Mouse (Mus musculus): ENCODE measurements around the gene Clstn2.

The Clstn2 gene

GRCm38 (mm10) chr9:97774991-97775390 lies 258.0 kb downstream of the Clstn2 start:
- in situ Hi-C loops (cut with MseI, MboI): no loop called here

- in situ Hi-C loops (cut with MseI, MboI): no loop called here
Measured at GRCm38 (mm10) chr9:97773911-97774310, 259.1 kb downstream of the Clstn2 start.

DNA sequence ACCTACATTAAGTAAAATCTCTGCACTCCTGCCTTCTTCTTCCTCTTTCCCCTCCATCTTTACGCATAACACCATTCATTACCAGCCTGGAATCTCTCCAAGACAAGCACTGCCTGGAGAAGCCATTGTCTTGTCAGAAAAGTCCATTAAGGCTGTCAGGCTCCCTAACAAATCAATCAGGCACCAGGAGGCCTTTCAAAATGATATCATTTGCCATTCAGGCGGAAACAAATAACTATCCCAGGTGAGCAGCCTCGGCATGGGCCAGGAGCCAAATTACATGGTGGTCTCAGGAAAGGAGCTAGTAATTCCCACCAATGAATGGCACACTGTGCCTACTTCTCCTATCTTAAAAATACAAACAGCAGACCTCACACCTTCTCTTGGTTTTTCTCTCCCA lies 260.6 kb downstream of the Clstn2 start:
- in situ Hi-C loops (cut with MseI, MboI): no loop called here

- in situ Hi-C loops (cut with MseI, MboI): no loop called here
Measured at GRCm38 (mm10) chr9:97769331-97769730, 263.6 kb downstream of the Clstn2 start.

DNA sequence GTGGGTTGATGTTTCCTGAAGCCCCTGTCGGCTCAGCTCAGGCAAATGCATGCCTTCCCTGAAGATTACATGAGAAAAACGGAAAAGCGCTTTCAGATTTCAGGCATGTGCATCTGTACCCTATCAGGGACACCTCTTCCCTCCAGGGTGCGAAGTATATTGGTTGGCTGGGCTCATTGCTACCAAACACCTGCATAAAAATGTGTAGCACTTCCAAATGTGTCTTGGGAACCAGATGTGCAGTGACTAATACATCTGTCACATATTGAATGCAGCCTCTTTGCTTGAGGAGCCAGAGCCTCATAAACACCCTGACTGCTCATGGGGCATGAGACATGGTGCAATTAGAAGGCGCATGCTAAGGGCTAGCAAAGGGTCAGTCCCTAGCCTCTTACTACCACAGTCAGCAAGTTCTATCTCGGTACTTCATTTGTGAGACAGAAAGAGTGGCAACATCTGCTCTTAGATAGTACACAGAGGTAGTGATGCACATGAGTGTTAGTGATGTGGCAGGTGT lies 267.7 kb downstream of the Clstn2 start:
- in situ Hi-C loops (cut with MseI, MboI): no loop called here

GRCm38 (mm10) chr9:97763048-97763447 lies 269.9 kb downstream of the Clstn2 start:
- in situ Hi-C loops (cut with MseI, MboI): no loop called here

GRCm38 (mm10) chr9:97755599-97756270 lies 277.2 kb downstream of the Clstn2 start:
- in situ Hi-C loops (cut with MseI, MboI): no loop called here

- in situ Hi-C loops (cut with MseI, MboI): no loop called here
Measured at GRCm38 (mm10) chr9:97753715-97754114, 279.3 kb downstream of the Clstn2 start.

GRCm38 (mm10) chr9:97746574-97746973 lies 286.4 kb downstream of the Clstn2 start:
- in situ Hi-C loops (cut with MseI, MboI): no loop called here

GRCm38 (mm10) chr9:97727715-97728486 lies 305.1 kb downstream of the Clstn2 start:
- in situ Hi-C loops (cut with MseI, MboI): no loop called here

DNA sequence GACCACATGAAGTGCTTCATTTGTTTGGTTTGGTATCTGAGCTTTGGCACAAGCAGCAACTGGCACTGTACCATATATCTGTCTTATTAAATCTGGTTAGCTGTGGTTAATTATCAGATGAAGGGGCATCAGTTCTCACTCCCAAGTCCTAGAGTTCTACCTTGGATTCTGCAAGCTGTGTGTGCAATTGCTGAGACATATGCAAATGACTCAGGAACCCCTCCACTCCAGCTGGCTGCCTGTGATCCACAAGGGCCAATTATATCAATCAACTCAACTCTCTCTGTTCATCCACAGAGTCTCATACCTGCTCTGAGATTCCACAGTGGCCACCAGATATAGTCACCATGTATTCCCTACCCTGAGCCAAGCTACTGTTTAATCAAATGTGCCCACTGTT lies 315.3 kb downstream of the Clstn2 start:
- in situ Hi-C loops (cut with MseI, MboI): no loop called here

GRCm38 (mm10) chr9:97717005-97717404 lies 316.0 kb downstream of the Clstn2 start:
- in situ Hi-C loops (cut with MseI, MboI): no loop called here

DNA sequence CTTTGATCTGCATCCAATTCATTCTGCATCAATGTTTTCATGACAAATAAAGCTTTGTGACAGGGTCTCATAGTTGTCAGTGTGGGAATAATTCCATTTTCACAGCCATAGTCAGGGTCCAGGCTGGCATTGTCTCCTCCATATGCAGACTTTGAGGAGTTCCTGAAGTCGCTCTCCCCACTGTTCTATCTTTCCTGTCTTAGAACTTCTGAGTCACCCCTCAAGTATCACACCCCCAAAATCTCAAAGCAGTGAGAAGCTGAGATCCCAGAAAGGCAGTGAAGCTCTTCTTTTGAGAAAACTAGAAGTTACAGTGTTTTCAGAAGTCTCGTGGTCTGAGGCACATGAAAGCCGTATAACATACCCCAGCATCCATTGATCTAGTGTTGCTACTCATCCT lies 320.1 kb downstream of the Clstn2 start:
- in situ Hi-C loops (cut with MseI, MboI): no loop called here

GRCm38 (mm10) chr9:97703901-97704503 lies 329.0 kb downstream of the Clstn2 start:
- in situ Hi-C loops (cut with MseI, MboI): no loop called here

DNA sequence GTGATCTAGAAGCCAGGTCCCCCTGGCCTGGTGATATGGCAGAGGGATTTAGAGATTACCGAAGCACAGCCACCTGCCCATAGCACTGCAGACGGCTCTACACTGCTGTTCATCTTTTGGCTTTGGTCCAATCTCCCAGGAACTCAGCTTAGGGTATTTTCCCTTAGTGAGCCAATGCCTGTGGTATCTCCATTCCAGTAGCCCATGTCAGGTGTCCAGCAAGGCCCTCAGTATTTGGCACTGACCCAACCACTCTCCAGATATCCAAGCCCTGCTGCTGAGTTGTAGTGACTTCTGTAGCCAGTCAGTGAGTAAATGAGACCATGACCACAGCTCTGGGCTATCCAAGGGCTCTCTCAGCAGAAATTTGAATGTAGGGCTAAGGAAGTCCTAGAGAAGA lies 330.0 kb downstream of the Clstn2 start:
- in situ Hi-C loops (cut with MseI, MboI): no loop called here

- in situ Hi-C loops (cut with MseI, MboI): no loop called here
Measured at GRCm38 (mm10) chr9:97699983-97700382, 333.0 kb downstream of the Clstn2 start.

DNA sequence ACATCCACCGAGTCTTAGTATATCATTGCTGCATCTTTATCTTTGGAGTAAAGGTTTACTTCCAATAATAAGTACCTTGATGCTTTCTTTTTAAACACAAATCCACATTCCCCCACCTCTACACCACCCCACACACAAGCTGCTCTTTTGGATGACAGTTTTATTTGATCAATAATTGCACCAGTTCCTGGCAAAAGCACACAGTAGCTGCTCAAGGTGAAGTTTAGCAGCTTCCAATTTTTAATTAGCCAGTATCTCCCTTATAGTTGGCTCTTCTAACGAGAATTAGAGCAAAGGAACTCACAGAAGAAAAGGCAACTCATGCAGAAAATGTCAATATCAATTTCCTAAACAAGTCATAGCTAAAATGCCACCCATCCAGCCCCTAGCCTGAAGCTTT lies 334.0 kb downstream of the Clstn2 start:
- in situ Hi-C loops (cut with MseI, MboI): no loop called here

DNA sequence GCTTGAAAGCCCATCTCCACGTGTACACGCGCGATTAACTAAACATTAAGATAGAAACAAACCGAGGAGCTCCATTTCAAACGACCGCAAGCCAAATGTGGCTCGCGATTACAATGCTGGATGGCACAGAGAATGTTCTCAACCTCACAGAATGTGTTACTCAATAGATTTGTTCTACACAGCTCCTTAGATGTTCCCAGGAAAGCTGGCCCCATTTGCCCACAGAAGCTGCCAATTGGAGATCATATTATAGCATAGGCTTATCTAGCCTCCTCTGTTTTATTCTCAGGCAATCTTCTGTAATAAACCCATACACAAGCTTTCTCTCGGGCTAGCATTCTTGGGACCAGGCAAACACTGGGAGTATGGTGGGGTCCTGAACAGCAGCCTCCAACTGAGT lies 334.9 kb downstream of the Clstn2 start:
- in situ Hi-C loops (cut with MseI, MboI): no loop called here

GRCm38 (mm10) chr9:97696655-97697235 lies 336.2 kb downstream of the Clstn2 start:
- in situ Hi-C loops (cut with MseI, MboI): no loop called here

DNA sequence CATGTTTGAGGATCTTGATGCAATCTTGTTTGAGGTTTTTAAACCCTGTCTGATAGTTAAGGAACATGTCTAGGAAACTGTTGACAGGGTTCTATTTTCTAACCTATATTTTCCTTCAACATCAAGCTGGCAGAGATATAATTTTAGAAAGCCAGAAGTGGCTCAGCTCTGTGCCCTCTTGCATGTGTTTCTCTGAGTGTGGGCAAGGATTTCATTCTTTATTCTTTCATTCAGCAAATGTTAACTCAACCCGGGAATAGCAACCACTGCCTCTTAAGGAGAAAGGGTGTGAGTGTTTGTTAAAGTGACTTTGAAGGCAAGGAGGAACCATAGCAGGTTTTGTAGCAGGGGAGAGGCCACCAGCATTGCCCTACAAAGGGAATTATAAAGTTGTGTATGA lies 337.7 kb downstream of the Clstn2 start:
- in situ Hi-C loops (cut with MseI, MboI): no loop called here

- in situ Hi-C loops (cut with MseI, MboI): no loop called here
Measured at GRCm38 (mm10) chr9:97686826-97687425, 346.1 kb downstream of the Clstn2 start.

DNA sequence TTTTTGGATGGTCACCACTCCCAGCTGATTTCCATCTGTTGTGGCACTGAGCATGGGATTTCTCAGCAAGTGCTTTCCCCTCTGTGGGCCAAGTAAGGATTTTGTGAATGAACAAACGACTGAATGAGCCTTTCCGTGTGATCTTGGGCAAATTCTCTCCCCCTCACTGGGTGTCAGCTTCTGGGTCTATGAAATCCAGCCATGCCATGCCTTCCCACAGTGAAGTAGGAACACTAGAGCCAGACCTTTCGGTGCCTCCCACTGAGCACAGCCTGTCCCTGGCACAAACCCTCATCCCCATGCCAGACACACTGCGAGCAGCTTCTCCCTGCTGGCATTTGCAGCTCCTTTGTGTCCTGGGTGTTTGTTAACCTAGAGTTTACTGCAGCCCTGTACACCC lies 347.3 kb downstream of the Clstn2 start:
- in situ Hi-C loops (cut with MseI, MboI): no loop called here
